Mouse (Mus musculus) bone marrow, adult 2 months (tissue): ENCODE data around the gene Gm14548.
A peak's percentile ranks its signal among the peaks of the same experiment; 100 is the strongest.

Experiments used
- CTCF ChIP-seq: fragments of 200-500 bp; IDR thresholded peaks from 2 replicates; pipeline ENCODE4 v1.5.1; 2011; ENCODE audit warnings: low read length, control low read depth; ENCODE audit not compliant: control insufficient read depth, insufficient read depth
- POLR2A ChIP-seq: fragments of 200-500 bp; IDR thresholded peaks from 2 replicates; pipeline ENCODE4 v1.6.1; 2011; ENCODE audit warnings: low read depth, mild to moderate bottlenecking, control low read depth, low read length, borderline replicate concordance; ENCODE audit not compliant: control insufficient read depth

- TF ChIP-seq POLR2A (no peak), CTCF (peak; percentile 45)
Measured at GRCm38 (mm10) chr7:3903704-3904103, 5.8 kb upstream of the Gm14548 start.
